Mouse (Mus musculus): Measurements from ENCODE around the gene Tcte3.
"Not testable (repeated sequence)": the region's sequence is repeated elsewhere in the genome, so short reads cannot be mapped to it uniquely, and the experiment has no call there.

Tcte3 gene

GRCm38 (mm10) chr17:15031414-15031813, 9.9 kb downstream of the Tcte3 start:
- not testable (repeated sequence) for DNase-seq (ENCODE audit: extremely low spot score, low spot score)

- not testable (repeated sequence) for DNase-seq (ENCODE audit: extremely low spot score, low spot score)
Observed at GRCm38 (mm10) chr17:15025513-15025912, 15.8 kb downstream of the Tcte3 start.

- DNase-seq (ENCODE audit: extremely low spot score, low spot score): not testable (repeated sequence)
Observed at GRCm38 (mm10) chr17:15024502-15025193, 16.6 kb downstream of the Tcte3 start.

- not testable (repeated sequence) for DNase-seq (ENCODE audit: extremely low spot score, low spot score)
Observed at GRCm38 (mm10) chr17:15023878-15024492, 17.3 kb downstream of the Tcte3 start.

- not testable (repeated sequence) for DNase-seq (ENCODE audit: extremely low spot score, low spot score)
Observed at GRCm38 (mm10) chr17:15021503-15022220, 19.6 kb downstream of the Tcte3 start.

- DNase-seq (ENCODE audit: extremely low spot score, low spot score): not testable (repeated sequence)
Observed at GRCm38 (mm10) chr17:15009706-15010413, 31.4 kb downstream of the Tcte3 start, which contains the start of gene Gm3435. Gm3435 (plus strand) TSS chr17:15010176.

- not testable (repeated sequence) for DNase-seq (ENCODE audit: extremely low spot score, low spot score)
Observed at GRCm38 (mm10) chr17:15009088-15009487, 32.2 kb downstream of the Tcte3 start.

- DNase-seq (ENCODE audit: extremely low spot score, low spot score): not testable (repeated sequence)
Observed at GRCm38 (mm10) chr17:15000047-15000446, 41.2 kb downstream of the Tcte3 start.

GRCm38 (mm10) chr17:14994140-14994539, 47.1 kb downstream of the Tcte3 start:
- not testable (repeated sequence) for DNase-seq (ENCODE audit: extremely low spot score, low spot score)

GRCm38 (mm10) chr17:14993139-14993832, 48.0 kb downstream of the Tcte3 start:
- DNase-seq (ENCODE audit: extremely low spot score, low spot score): not testable (repeated sequence)

GRCm38 (mm10) chr17:14992522-14993138, 48.7 kb downstream of the Tcte3 start:
- DNase-seq (ENCODE audit: extremely low spot score, low spot score): not testable (repeated sequence)

- not testable (repeated sequence) for DNase-seq (ENCODE audit: extremely low spot score, low spot score)
Observed at GRCm38 (mm10) chr17:14990116-14990702, 51.1 kb downstream of the Tcte3 start.

- DNase-seq (ENCODE audit: extremely low spot score, low spot score): not testable (repeated sequence)
Observed at GRCm38 (mm10) chr17:14978362-14979038, 62.8 kb downstream of the Tcte3 start, which contains the start of the genes 9030025P20Rik and Gm3417. 9030025P20Rik (plus strand) TSS chr17:14978468. Gm3417 (minus strand) TSS chr17:14978790.

GRCm38 (mm10) chr17:14977718-14978361, 63.4 kb downstream of the Tcte3 start:
- not testable (repeated sequence) for DNase-seq (ENCODE audit: extremely low spot score, low spot score)
